Mouse (Mus musculus) kidney, adult 11 months (tissue): ENCODE measurements around the gene Mxd3.

Source experiments
- DNase-seq: peaks from one replicate; pipeline ENCODE4 v3.0.0; 2022

The Mxd3 gene

GRCm38 (mm10) chr13:55330567-55331400, 1.2 kb upstream of the Mxd3 start:
- DNase-seq = no peak

GRCm38 (mm10) chr13:55329109-55329682, 427 bp downstream of the Mxd3 start:
- DNase-seq = no peak

GRCm38 (mm10) chr13:55328641-55329040, 982 bp downstream of the Mxd3 start:
- DNase-seq = no peak

DNA sequence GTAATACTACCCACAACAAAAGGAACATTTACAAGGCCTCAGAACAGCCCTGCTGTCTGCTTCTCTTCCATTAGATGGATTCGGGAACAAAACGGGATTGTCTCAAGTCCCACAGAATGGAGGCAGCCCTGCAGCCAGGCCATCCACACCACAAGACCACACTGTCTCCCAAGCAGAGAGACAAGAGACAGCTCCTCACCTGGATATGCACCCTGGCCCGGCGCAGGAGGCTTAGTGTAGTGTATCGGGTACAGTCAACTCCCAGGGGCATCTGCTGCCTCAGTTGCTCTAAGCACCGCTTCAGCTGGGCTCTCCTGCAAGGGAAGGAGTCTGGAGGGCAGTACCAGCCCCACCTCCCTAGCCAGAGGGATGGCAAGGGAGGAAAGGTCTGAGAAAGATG, 1.5 kb downstream of the Mxd3 start:
- no peak for DNase-seq

DNA sequence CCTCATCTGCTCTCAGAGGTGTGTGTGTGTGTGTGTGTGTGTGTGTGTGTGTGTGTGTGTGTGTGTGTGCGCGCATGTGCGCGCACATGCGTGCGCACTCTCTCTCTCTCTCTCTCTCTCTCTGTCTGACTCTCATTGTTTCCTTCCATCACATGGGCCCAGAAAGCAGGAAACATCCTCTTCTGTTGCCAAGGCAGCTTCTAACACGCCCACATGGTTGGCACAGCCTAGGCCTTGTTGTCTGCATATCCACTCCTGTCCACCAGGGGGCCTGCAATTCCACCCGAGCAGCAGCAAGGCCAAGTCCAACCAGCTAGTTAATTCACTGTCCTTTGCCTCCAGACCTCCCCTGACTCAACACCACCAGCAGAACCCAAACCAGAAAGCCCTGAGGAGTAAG, 2.0 kb downstream of the Mxd3 start:
- peak; percentile 87 for DNase-seq

DNA sequence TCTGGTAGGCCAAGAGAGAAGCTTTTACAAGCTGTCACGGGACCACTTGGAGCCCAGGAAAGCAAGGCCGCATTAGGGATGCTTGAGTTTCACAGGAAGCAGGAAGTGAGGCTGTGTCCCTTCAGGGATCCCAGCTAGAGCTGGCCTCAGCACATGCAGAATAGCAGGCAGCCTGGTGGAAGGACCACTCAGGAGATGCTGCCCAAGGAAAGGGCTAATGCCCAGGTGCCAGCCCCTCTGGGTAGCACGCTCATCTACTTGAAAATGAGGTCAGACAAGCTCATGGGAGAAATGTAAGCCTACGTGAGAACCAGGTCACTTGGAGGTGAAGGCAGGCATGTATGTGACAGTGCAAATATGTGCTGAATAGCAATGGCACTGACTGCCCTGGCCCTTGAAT, 2.5 kb downstream of the Mxd3 start:
- DNase-seq = no peak

DNA sequence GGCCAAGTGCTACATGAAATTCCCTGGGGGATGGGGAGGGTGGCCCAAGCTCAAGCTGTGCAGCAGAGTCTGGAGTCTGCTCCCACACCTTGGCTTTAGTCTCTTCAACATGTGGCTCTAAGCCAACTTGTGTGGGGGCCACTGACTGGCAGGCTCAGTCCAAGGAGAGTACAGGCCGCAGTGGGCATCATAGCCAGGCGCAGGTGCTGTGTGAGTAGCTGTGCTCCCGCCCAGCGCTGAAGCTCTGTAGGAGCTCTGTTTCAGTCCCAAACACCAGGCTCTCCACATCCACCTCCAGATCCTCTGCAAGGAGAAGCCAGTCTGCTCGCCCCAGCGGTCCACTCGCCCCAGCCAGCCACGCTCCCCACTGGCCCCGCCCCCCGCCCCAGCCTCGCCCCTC, 4.0 kb downstream of the Mxd3 start:
- DNase-seq = no peak

DNA sequence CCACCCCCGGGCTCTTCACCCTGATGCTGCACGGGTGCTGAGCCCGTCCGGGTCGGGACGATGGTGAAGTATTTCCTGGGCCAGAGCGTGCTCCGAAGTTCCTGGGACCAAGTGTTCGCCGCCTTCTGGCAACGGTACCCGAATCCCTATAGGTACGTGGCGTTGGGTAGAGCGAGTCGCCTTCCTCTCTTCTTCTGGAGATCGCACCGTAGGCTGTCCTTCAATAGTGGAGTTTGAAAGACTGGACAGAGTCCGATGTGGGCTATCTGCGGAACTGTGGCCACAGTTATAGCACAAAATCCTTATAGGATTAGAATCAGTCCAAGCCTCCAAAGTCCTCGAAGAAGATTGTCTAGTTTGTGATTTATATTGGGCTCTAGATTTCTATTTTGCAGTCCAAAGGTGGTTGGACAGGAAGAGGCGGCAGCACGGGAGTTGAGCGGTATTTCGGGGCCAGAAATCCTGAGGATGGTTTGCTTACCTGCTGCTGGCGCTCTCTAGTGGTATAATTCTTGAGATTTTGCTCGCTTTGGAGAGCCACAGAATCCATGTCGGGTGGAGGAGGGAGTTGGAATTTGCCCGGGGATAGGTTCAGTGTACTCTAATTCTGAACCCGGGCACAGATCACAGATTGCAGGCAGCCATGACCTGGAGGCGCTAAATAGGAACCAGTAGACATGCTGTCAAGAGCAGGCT, 7.3 kb downstream of the Mxd3 start:
- peak; percentile 85 for DNase-seq

DNA sequence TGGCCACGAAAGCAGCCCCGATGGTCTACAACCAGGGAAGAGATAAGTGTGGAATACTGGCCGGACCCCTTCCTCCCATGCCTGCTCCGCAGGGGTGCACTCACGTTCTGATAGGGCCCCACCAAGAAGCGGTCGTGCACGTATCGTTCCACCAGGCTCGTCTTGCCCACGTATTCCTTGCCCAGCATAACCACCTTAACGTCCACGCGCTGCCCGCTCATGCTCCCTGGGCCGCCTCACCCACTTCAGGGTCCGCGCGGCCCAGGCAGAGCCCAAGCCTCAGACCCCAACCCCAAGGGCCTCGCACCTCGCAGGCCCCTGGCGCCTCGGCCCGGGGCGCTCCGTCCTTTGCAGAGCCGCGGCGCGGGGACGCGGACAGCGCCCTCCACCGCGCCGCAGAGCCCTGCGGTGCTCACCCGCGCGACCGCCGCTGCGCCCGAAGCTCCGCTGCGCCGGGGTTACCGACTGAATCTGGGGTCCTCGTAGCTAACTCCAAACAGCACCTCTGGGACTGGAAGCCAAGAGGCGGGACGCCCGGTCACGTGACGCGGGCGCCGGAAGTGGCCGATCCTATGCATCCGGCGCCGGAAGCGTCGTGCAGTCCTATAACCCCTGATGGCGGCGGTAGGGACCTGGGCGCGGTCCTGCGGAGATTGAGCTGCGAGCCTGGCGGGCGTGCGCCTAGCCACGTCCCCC, 8.0 kb downstream of the Mxd3 start, which contains the start of gene Rab24:
Rab24 (minus strand) TSS at position 513 of the 696 bp plus-strand sequence.
- DNase-seq = peak; percentile 86

DNA sequence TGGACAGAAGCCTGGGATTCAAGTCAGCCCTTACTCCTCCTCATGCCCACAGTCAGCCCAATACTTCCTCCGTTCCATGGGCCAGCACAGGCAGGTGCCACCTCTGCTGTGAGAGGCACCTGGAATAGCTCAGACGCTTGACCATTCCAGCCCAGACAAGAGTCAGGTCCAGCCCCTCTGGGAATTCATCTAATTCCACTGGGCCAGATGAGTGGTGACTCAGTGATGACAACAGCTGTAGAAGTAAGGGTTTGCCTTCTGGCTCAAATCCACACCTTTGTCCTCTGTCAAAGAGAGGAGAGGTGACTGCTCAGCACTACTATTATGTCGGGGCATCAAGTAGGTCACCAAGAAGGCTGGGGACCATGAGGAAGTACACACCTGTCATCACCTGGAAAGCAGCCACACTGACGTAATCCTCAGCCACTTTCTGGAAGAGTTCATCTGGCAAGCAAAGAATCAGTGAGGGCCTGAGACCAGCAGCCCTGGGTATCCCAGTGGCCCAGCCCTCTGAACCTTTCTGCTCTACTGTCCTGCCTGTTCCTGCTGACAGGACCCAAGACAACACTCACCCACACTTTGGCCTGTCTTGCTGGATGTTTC, 9.6 kb downstream of the Mxd3 start, which contains the start of gene Prelid1:
Prelid1 (plus strand) TSS at position 570 of the 603 bp plus-strand sequence.
- no peak for DNase-seq

GRCm38 (mm10) chr13:55318351-55318750, 11.3 kb downstream of the Mxd3 start:
- no peak for DNase-seq

DNA sequence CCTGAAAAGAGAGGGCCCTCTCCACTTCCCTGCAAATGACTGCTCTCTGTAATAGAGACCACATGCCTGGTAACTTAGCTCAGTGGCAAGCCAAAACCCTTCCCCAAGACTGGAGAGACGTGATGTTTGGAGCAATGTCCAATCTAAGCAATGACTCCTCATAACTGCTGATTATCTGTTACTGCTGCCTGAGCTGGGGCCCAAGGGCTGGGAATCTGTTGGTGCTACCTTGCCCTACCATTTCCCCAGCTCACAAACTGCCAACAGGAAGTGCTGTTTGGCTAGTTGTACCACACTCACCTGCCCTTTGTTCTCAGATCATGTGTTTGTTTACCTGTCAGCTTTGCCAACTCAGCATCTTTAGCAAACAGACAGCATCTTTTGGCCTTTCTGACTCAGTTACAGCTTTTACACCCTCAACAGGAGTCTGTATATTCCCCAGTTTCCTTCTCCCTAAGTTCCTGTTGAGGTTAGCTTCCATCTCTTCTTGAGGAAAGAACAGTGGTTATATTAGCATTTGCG, 14.7 kb downstream of the Mxd3 start:
- DNase-seq = no peak

DNA sequence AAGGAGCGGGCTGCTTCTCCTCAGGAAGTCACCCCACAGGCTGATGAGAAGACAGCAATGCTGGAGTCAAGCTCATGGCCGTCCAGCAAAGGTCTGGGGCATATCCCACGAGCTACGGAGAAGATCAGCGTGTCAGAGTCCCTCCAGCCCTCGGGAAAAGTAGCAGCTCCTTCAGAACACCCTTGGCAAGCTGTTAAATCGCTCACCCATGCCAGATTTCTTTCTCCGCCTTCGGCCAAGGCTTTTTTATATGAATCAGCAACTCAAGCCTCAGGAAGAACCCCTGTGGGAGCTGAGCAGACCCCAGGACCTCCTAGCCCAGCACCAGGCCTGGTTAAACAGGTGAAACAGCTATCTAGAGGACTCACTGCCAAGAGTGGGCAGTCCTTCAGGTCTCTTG, 16.6 kb downstream of the Mxd3 start:
- no peak for DNase-seq

DNA sequence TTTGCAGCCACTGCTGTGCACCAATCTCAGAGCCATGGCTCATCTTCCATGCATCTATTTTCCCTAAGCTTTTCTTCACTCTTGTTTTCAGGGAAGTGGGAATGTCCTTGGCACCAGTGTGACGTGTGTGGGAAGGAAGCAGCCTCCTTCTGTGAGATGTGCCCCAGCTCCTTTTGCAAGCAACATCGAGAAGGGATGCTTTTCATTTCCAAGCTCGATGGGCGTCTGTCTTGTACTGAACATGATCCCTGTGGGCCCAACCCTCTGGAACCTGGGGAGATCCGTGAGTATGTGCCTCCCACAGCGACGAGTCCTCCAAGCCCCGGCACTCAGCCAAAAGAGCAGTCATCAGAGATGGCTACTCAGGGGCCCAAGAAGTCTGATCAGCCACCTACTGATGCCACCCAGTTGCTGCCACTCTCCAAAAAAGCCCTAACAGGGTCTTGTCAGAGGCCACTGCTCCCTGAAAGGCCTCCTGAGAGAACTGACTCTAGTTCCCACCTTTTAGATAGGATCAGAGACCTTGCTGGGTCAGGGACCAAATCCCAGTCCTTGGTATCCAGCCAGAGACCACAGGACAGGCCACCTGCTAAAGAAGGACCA, 17.5 kb downstream of the Mxd3 start:
- DNase-seq = no peak

- no peak for DNase-seq
These were observed 28.7 kb downstream of the Mxd3 start for GRCm38 (mm10) chr13:55300913-55301312.

- no peak for DNase-seq
These were observed 32.9 kb downstream of the Mxd3 start for GRCm38 (mm10) chr13:55296760-55297159.

- DNase-seq = no peak
These were observed 40.8 kb downstream of the Mxd3 start for GRCm38 (mm10) chr13:55288854-55289253.

GRCm38 (mm10) chr13:55277646-55278045, 52.0 kb downstream of the Mxd3 start:
- DNase-seq = no peak

GRCm38 (mm10) chr13:55277203-55277602, 52.4 kb downstream of the Mxd3 start:
- no peak for DNase-seq
